Mouse (Mus musculus) embryo, embryonic 10 days (tissue): ENCODE measurements at regions not wholly inside any gene's neighbourhood (a gene's known extent, or its start where the extent isn't known, plus 50 kb on each side); places are given as distances from the start of the nearest gene placed in this dataset.

Experiments used
- DNase-seq: peaks from one replicate; pipeline ENCODE4 v3.0.0-alpha.2; 2015; ENCODE audit warnings: low spot score

DNA sequence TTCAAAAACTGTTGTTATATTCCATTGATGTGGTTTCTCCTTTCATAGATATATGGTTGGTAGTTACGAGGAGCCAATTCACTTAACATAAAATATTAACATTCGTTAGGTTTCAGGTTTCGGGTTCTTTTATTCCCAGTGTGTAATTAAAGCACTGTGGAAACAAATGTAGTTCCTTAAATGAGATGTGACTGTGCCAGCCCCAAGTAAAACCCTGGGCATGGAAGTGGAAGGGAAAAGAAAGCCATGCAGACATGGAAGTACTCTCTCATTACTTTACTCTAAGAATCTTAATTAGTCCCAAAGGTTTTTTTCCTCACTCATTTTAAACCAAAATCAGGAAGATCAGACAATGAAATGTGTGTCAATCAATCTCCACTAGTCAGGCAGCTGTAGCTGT is 784.9 kb upstream of the Apob start:
- DNase-seq, result no peak

- no peak for DNase-seq
Observed at GRCm38 (mm10) chr12:7198098-7198497, 779.4 kb upstream of the Apob start.

DNA sequence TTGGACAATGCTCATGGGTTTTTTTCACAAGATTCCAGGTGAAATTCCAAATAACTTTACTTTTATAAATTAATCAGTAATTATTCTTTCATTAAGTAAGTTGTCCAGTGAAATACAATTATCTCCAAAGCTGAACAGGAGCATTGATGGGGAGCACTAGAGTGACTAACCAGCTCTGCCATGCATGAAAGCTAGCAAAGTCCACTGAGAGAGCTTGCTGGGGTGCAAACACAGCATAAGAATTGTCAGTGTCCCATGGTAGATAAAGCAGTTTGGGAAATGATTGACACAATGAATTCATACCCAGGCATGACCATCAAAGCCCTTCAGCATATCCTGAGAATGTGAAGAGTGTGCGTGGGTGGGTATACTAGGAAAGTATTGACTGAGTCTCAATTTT is 776.6 kb upstream of the Apob start:
- no peak for DNase-seq

- no peak for DNase-seq
Observed at GRCm38 (mm10) chr12:7215686-7216085, 761.8 kb upstream of the Apob start.

- DNase-seq, result no peak
Observed at GRCm38 (mm10) chr12:7217499-7217898, 759.9 kb upstream of the Apob start.

DNA sequence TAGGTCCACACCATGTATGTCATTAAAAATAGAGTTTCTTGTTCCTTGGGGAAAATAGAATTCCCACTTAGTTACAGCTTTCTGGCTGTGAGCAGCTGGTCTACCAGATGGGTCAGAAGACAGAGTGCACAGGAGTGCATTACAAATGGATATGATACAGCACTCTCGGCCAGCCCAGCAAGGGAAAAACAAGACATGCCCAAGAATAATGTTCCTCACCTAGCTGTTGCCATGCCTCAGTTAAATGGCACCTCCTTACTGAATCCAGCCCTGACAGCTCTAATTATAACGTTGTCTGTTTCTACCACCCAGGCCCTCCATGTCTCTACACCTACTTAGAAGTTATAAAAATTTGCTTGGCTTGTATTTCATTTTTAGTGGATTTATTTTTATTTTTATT is 749.3 kb upstream of the Apob start:
- DNase-seq, result no peak

DNA sequence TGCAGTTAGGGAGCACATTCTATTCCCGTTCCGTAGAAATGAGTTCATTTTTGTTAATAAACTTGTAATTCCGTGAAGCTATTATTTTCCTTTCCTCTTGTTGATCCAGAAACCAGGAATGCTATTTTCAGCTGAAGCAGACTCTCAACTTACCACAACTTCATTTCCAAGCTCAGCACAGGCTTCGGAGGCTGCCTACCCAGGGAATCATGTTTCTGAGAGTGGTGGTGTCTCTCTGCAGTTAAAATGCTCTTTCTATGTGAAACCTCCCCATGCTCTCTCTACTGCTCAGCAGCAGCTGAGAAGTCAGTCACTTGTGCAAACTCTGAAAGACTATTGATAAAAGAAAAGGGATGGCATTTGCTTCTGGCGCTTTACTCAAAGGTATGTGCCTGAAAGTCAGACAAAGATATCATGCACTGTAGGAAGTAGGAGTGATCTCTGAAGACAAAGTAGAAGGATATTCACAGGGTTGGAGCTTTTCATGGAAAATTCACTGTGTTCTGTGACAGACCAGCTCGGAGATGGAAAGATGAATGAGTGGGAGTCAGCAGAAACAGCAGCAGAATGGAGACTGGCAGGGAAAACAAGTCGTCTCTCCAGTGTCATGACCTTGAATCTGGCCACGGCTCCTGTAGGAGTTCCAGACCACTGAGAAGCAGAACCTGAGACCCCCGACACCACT is 748.8 kb upstream of the Apob start:
- no peak for DNase-seq

DNA sequence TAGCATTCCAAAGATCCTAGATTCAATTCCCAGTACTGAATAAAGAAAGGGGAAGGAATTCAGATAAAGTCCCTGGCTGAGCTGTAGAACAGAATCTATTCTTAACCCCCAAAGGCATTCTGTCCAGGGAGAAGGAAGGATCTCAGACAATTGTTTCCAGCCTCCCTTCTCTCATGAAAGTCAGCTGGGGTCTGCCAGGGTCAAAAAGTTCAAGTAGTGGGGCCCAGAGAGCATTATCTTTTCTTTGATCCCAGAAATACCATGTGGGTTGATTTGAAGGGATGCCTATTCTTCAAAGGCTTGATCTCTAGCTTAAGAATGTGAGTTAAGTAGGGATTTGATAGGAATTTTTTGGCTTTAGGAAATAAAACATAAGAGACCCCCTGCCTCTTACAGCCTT is 727.1 kb upstream of the Apob start:
- DNase-seq, result peak; percentile 51

DNA sequence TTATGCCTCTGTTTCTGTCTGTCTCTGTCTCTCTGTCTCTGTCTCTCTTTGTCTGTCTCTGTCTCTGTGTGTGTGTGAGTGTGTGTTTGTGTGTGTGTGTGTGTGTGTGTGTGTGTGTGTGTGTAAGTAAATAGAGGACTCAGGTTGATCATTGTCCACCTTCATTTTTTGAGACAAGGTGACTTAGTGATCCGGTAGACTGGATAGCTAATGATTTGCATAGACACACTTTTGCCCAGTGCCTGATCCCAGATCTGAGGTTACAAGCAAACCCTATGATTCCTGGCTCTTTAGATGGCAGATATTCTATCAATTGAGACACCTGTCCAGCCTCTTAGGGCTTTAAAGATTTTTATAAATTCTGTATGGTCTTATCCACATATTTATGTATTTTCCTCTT is 706.9 kb upstream of the Apob start:
- DNase-seq, result no peak

DNA sequence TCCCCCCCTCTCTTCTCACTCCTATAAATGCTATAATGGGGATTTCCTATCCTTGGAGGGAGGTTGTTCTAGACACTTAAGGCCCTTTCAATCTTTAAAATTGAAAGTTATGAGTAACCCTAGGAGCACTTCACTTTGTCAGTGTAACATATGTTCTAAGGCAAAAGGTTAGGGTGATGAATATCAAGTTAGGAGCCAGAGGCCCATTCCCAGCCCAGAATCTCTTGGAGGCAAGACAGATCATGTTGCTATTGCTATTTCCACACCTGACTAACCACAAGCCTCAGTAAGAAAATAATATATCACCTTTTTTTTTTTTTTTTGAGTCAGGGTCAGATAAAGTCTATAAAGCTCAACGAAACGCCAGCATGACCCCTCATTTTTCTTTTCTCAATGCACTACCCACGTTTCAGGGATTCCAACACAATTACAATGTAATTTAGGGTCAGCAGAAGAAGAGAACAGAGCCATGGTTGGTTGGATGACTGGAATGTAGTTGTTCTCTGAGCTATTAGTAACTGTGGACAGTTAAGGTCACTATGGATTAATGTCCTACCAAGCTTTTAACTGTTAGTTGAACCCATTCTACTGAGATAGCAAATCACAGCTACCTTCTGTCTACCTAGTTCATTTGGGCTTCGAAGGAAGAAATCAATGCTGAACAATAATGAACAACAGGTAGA is 693.0 kb upstream of the Apob start:
- no peak for DNase-seq

GRCm38 (mm10) chr12:7291557-7291956 is 685.9 kb upstream of the Apob start:
- no peak for DNase-seq

DNA sequence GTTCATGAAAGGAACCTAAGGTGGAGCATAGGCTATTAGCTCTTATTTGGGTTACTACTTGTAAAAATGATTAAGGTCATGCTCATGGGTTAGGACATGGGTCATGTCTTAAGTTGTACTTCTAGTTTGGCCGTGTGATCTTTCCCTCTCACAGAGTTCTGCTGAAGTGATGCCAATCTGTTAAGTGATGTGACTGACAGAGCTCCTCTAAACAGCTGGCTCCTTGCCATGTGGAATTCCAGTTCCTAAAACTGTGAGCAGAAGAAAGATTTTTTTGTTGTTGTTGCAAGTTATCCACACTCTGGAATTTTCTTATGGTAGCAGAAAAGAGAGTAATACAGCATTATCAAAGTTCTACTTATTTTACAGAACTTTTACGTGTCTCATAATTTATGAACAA is 680.4 kb upstream of the Apob start:
- DNase-seq, result no peak

DNA sequence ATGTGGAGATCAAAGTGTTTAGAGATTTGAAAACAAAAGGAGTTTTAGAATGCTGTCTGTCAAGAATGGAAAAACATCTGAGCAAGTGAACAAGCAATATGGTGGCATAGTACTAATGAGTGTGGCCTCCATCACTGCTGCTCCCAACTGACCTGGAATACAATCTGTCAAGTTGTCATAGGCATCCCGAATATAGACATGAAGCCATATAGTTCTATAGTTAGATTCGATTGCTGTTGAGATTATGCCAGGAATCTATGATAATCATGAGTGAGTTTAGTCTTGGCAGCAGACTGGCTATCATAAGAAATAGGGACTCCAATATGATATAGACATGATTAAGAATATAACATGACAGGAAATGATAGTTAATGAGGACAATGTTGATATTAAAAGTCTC is 656.0 kb upstream of the Apob start:
- DNase-seq, result no peak

DNA sequence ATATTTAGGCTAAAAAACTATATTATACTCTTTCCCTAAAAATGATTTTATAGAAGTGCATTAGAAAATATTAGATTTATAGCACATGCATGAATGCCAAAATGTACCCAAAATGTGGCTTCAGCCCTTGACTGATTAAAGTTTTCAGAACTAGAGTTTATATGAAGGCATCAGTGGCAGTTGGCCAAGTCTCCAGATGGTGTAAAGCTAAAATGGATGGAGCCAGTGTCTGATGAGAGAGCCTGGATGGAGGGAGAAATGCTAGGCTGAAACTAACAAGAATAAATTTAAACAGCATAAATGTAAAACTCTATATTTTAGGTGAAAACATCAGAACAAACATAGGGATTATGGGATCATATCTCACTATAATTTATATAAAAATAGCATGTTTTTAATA is 648.8 kb upstream of the Apob start:
- no peak for DNase-seq
